Mouse (Mus musculus) liver, embryonic 14.5 days (tissue): Measurements from ENCODE around the gene Cuedc1. TPM values are rescaled to one million over a fixed set of nuclear protein-coding genes. Genes with fewer than 3 reads are reported as not detected.
A peak's percentile ranks its signal among the peaks of the same experiment; 100 is the strongest.

ENCODE experiments used
- ATAC-seq: fragments of 200-750 bp; cut with Nextera tagmentation; 2 replicates; pipeline ENCODE4 v1.8.0; 2017; ENCODE audit warnings: moderate number of reproducible peaks, mild to moderate bottlenecking, moderate library complexity; ENCODE audit not compliant: insufficient read depth
- DNase-seq, 3 experiments: peaks; one replicate each; pipeline ENCODE4 v3.0.0-alpha.2; 2012 to 2013; ENCODE audit warnings: low read depth in 3 of 3, low spot score in 3 of 3
- H3K27ac ChIP-seq: fragments of 300-500 bp; sonication (generic); 2 replicates; pipeline ENCODE4 v1.5.1; 2014; ENCODE audit warnings: moderate library complexity, mild to moderate bottlenecking, control low read depth, inconsistent platforms
- H3K27me3 ChIP-seq: fragments of 300-500 bp; sonication (generic); 2 replicates; pipeline ENCODE4 v1.6.1; 2014; ENCODE audit warnings: mild to moderate bottlenecking, low read length, moderate library complexity; ENCODE audit not compliant: control insufficient read depth, insufficient read depth
- H3K36me3 ChIP-seq: fragments of 300-500 bp; sonication (generic); replicated peaks from 2 replicates; pipeline ENCODE4 v1.6.1; 2014; ENCODE audit warnings: low read depth; ENCODE audit not compliant: control insufficient read depth, insufficient read depth
- H3K4me1 ChIP-seq, 2 experiments: fragments of 200-500 bp in 1 of 2; fragments of 300-500 bp in 1 of 2; sonication (generic) in 1 of 2; replicated peaks; 2 replicates each; pipeline ENCODE4 v1.6.1; 2012 to 2014; ENCODE audit warnings: antibody characterized with exemption in 1 of 2, inconsistent platforms in 1 of 2, low read length in 1 of 2; ENCODE audit not compliant: control insufficient read depth in 2 of 2, insufficient read depth in 2 of 2
- H3K4me2 ChIP-seq: fragments of 300-500 bp; sonication (generic); 2 replicates; pipeline ENCODE4 v1.6.1; 2014; ENCODE audit warnings: low read depth, mild to moderate bottlenecking, control low read depth, moderate library complexity
- H3K4me3 ChIP-seq, 2 experiments: fragments of 200-500 bp in 1 of 2; fragments of 300-500 bp in 1 of 2; sonication (generic) in 1 of 2; 2 replicates each; pipeline ENCODE4 v1.5.1; 2012 to 2014; ENCODE audit warnings: low read depth in 2 of 2, low read length in 2 of 2, mild to moderate bottlenecking in 2 of 2, control low read depth in 1 of 2, inconsistent platforms in 1 of 2, moderate library complexity in 1 of 2; ENCODE audit not compliant: insufficient read depth in 1 of 2
- H3K9ac ChIP-seq: fragments of 300-500 bp; sonication (generic); replicated peaks from 2 replicates; pipeline ENCODE4 v1.6.1; 2014; ENCODE audit warnings: mild to moderate bottlenecking, control low read depth, moderate library complexity
- H3K9me3 ChIP-seq: fragments of 300-500 bp; sonication (generic); 2 replicates; pipeline ENCODE4 v1.6.1; 2016; ENCODE audit warnings: low read length, mixed read lengths; ENCODE audit not compliant: control insufficient read depth
- CTCF ChIP-seq: IDR thresholded peaks from 2 replicates; pipeline ENCODE4 v1.5.1; 2016; ENCODE audit warnings: antibody characterized with exemption, low read depth, control low read depth
- EP300 ChIP-seq: IDR thresholded peaks from 2 replicates; pipeline ENCODE4 v1.6.1; 2016; ENCODE audit warnings: antibody characterized with exemption, low read depth
- WGBS: fragments of 180-500 bp; shearing (Covaris S2); extraction: QIAGEN DNeasy Blood & Tissue Kit; methylation state at CpG from one replicate; pipeline ENCODE4 v1.1.7; 2014; ENCODE audit not compliant: insufficient replicate concordance; 5-methylcytosine and 5-hydroxymethylcytosine counted together
- polyA plus RNA-seq, 2 experiments: library from polyadenylated mRNA; depleted of rRNA in 1 of 2; stranded (reverse) in 1 of 2; unstranded in 1 of 2; fragments of >200 nt; fragmentation: Nextera tagmentation in 1 of 2; extraction: Ambion mirVana in 1 of 2; gene quantifications; 2 replicates each; pipeline versions ENCODE4 v1.2.1 to v1.2.3; 2012 to 2014

Cuedc1 gene
- polyA plus RNA-seq, 2 experiments, result 0.36 to 0.96 TPM

- Histone ChIP-seq H3K4me3 (no peak overlapping the region), H3K9me3 (no peaks in the 10 kb centered on the region), H3K27me3 (no peaks in the 10 kb centered on the region), H3K36me3 (no peaks in the 10 kb centered on the region), H3K4me1 (peaks cover 11 to 37% of the 10 kb centered on the region in 2 experiments), H3K4me2 (no peak overlapping the region), H3K27ac (no peak overlapping the region), H3K9ac (no peak overlapping the region)
- DNase-seq, result no peak
- TF ChIP-seq EP300, result no peak
- TF ChIP-seq CTCF, result no peak
- 52% methylated on average over 12 of the region's 12 CpGs for WGBS
- ATAC-seq, result no peak
Observed at GRCm38 (mm10) chr11:88146264-88147060, 48.6 kb downstream of the Cuedc1 start.

DNA sequence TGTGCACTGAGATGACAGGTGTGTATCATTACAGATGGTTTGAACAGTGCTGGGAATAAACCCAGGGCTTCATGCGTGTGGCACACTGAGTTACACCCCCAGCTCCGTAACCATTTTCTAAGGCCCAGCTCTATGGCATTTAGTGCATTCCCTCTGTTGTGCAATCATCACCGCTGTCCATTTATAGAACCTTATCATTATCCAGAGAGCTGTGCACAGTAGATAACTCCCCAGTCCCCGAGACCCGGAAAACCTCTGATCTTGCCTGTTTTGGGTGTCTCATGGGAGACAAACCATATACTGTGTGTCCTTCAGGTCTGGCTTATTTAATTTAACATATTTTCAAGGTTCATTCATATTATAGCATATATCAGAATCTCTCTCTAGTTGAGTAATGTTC, 49.5 kb downstream of the Cuedc1 start:
- no peaks in the 10 kb centered on the region for H3K9me3 ChIP-seq
- no peaks in the 10 kb centered on the region for H3K27me3 ChIP-seq
- H3K4me2 ChIP-seq, result no peak overlapping the region
- H3K4me1 ChIP-seq, result peaks cover 11 to 37% of the 10 kb centered on the region in 2 experiments
- H3K27ac ChIP-seq, result no peak overlapping the region
- DNase-seq, result no peak
- no peaks in the 10 kb centered on the region for H3K36me3 ChIP-seq
- 7% methylated on average over 5 of the region's 5 CpGs for WGBS
- ATAC-seq, result peak; percentile 58; the same call in 1 of the 2 replicates
- H3K9ac ChIP-seq, result no peak overlapping the region
- TF ChIP-seq CTCF, result no peak
- TF ChIP-seq EP300, result peak; percentile 43; the same call in 1 of the 2 replicates
- H3K4me3 ChIP-seq, result no peak overlapping the region

DNA sequence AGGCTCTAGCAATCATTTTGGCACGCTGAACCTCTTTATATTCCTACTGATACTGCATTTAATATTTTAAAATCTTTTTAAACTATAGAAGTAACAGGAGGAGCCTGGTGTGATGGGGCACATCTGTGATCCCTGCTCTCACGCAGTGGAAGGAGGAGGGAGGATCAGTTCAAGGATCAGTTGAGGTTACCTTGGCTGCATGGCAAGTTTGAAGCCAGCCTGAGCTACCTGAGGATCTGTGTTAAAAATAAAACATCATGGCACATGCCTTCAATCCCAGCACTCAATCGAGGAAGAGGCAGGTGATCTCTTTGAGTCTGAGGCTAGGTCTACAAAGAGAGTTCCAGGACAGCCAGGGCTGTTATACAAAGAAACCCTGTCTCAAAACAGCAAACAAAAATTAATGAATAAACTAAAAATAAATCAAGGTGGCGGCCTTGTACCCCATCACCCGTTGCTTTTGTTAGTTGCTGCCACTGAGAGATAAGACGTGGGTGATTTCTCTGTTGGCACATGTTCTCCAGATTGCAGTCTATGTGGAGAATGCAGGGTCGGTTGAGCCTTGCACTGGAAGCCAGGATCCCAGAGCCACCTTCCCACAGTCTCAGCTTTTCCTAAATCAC, 50.3 kb downstream of the Cuedc1 start:
- H3K4me3 ChIP-seq, result no peak overlapping the region
- no peak for ATAC-seq
- 28% methylated on average over 7 of the region's 7 CpGs for WGBS
- no peaks in the 10 kb centered on the region for H3K9me3 ChIP-seq
- peaks cover 11 to 37% of the 10 kb centered on the region in 2 experiments for H3K4me1 ChIP-seq
- H3K36me3 ChIP-seq, result no peaks in the 10 kb centered on the region
- H3K27me3 ChIP-seq, result no peaks in the 10 kb centered on the region
- H3K4me2 ChIP-seq, result no peak overlapping the region
- no peak overlapping the region for H3K9ac ChIP-seq
- TF ChIP-seq CTCF (no peak), EP300 (peak; percentile 21; the same call in 1 of the 2 replicates)
- H3K27ac ChIP-seq, result no peak overlapping the region
- no peak for DNase-seq

GRCm38 (mm10) chr11:88148638-88149279, 50.9 kb downstream of the Cuedc1 start:
- Histone ChIP-seq H3K27me3 (no peaks in the 10 kb centered on the region), H3K36me3 (no peaks in the 10 kb centered on the region), H3K27ac (no peak overlapping the region), H3K9me3 (no peaks in the 10 kb centered on the region), H3K4me1 (peaks cover 11 to 39% of the 10 kb centered on the region in 2 experiments), H3K4me2 (no peak overlapping the region), H3K4me3 (no peak overlapping the region), H3K9ac (no peak overlapping the region)
- DNase-seq, result no peak
- no peak for ATAC-seq
- no peak for TF ChIP-seq CTCF
- TF ChIP-seq EP300, result no peak
- 38% methylated on average over 11 of the region's 11 CpGs for WGBS
